Mouse (Mus musculus) Patski (cell line): ENCODE data around the gene Slc2a4. TPM values are rescaled to one million over a fixed set of nuclear protein-coding genes. Genes with fewer than 3 reads are reported as not detected.
A peak's percentile ranks its signal among the peaks of the same experiment; 100 is the strongest.

Source experiments
- ATAC-seq: fragments of 100-300 bp; one replicate; pipeline ENCODE4 v1.8.0; 2021
- CTCF ChIA-PET: fragments of 350-600 bp; sonication (Branson Sonifier 250); formaldehyde crosslinking; loops from one replicate; lab custom pipeline; 2022; ENCODE audit warnings: inconsistent platforms; lab: Charles Lee
- POLR2A ChIA-PET: fragments of 350-600 bp; sonication (Branson Sonifier 250); formaldehyde crosslinking; loops from one replicate; lab custom pipeline; 2022; ENCODE audit warnings: antibody characterized with exemption, inconsistent platforms; lab: Charles Lee
- DNase-seq: peaks from one replicate; pipeline ENCODE4 v3.0.0-alpha.2; 2011; ENCODE audit warnings: low read depth, low spot score
- H3K27me3 ChIP-seq: fragments of 371-371 bp; one replicate; pipeline ENCODE4 v1.5.1; 2021
- CTCF ChIP-seq: fragments of 100-300 bp; IDR thresholded peaks from one replicate; pipeline ENCODE4 v1.5.1; 2021
- in situ Hi-C: fragments of 300-500 bp; cut with MboI; formaldehyde crosslinking; loops from 3 replicates; pipeline ENCODE4 v1.11.1; 2018; ENCODE audit warnings: low pct_unique_long_range_greater_than_20kb, mixed read lengths
- polyA plus RNA-seq: library from polyadenylated mRNA; unstranded; gene quantifications from one replicate; pipeline ENCODE4 v1.2.3, GENCODE M21; 2021

Slc2a4 gene
- polyA plus RNA-seq, 1 experiment from 2014 or later = 0.13 TPM

- ATAC-seq (no peak), DNase-seq (no peak)
- CTCF ChIA-PET = interaction anchor here (2.8 kb wide), 1 partner anchor 19 kb away, joined by 11 read pairs; no protein-coding TSS in a partner anchor
- peaks cover 3% of the 10 kb centered on the region for H3K27me3 ChIP-seq
- in situ Hi-C loops = loop anchor here (10.0 kb wide), 1 partner anchor 285 kb away; the partner anchor contains the start of gene Slc16a11
- POLR2A ChIA-PET = interaction anchor here (0.7 kb wide), 1 partner anchor 264 kb away, joined by 5 read pairs; the partner anchor contains the start of gene Cd68
- no peak for TF ChIP-seq CTCF
Measured at GRCm38 (mm10) chr11:69929712-69930111, 18.3 kb downstream of the Slc2a4 start.

GRCm38 (mm10) chr11:69927501-69927900, 20.5 kb downstream of the Slc2a4 start:
- ATAC-seq = no peak

GRCm38 (mm10) chr11:69922796-69923195, 25.2 kb downstream of the Slc2a4 start:
- H3K27me3 ChIP-seq = no peaks in the 10 kb centered on the region
- no peak for DNase-seq
- ChIA-PET CTCF (interaction anchor here (1.2 to 6.0 kb wide), 5 partner anchors 10 to 44 kb away, joined by 3 to 43 read pairs (median 6); no protein-coding TSS in a partner anchor), POLR2A (no interaction called here)
- TF ChIP-seq CTCF = no peak
- in situ Hi-C loops = no loop called here
- ATAC-seq = no peak

More at GRCm38 (mm10) chr11:69927501-69927900, 20.5 kb downstream of the Slc2a4 start:
- ChIA-PET CTCF (interaction anchor here (2.8 kb wide), 1 partner anchor 21 kb away, joined by 11 read pairs; no protein-coding TSS in a partner anchor), POLR2A (interaction anchor here (0.6 kb wide), 1 partner anchor 598 kb away, joined by 9 read pairs; the partner anchor contains the start of gene Psmb6)
- H3K27me3 ChIP-seq = peaks cover 3% of the 10 kb centered on the region
- in situ Hi-C loops = no loop called here
- no peak for DNase-seq
- no peak for TF ChIP-seq CTCF

- DNase-seq = no peak
Measured at GRCm38 (mm10) chr11:69922012-69922756, 25.8 kb downstream of the Slc2a4 start.

GRCm38 (mm10) chr11:69921114-69922011, 26.6 kb downstream of the Slc2a4 start, which contains the start of gene Eif5a:
Gene Eif5a (minus strand): TSS chr11:69921958.
- CTCF ChIA-PET = interaction anchor here (0.9 to 6.0 kb wide), 3 partner anchors 12 to 40 kb away, joined by 3 to 43 read pairs (median 3); no protein-coding TSS in a partner anchor
- ATAC-seq = peak; percentile 71

More at GRCm38 (mm10) chr11:69922012-69922756, 25.8 kb downstream of the Slc2a4 start:
- ATAC-seq = no peak
- POLR2A ChIA-PET = interaction anchor here (0.7 to 2.6 kb wide), 3 partner anchors 15 to 734 kb away, joined by 3 to 7 read pairs (median 5); no protein-coding TSS in a partner anchor
- no peaks in the 10 kb centered on the region for H3K27me3 ChIP-seq
- in situ Hi-C loops = no loop called here
- CTCF ChIA-PET = interaction anchor here (1.2 to 6.0 kb wide), 4 partner anchors 11 to 43 kb away, joined by 3 to 43 read pairs (median 7); no protein-coding TSS in a partner anchor
- TF ChIP-seq CTCF = no peak

GRCm38 (mm10) chr11:69920266-69921031, 27.5 kb downstream of the Slc2a4 start:
- in situ Hi-C loops = no loop called here
- H3K27me3 ChIP-seq = no peaks in the 10 kb centered on the region
- ATAC-seq (peak; percentile 3), DNase-seq (no peak)
- no peak for TF ChIP-seq CTCF
- ChIA-PET CTCF (interaction anchor here (0.9 to 6.0 kb wide), 4 partner anchors 12 to 43 kb away, joined by 3 to 43 read pairs (median 3); partner anchors contain the start of gene Tmem95), POLR2A (interaction anchor here (0.5 to 2.6 kb wide), 5 partner anchors 16 to 322 kb away, joined by 3 to 7 read pairs (median 6); partner anchors contain the start of genes 2810408A11Rik and Neurl4)

More at GRCm38 (mm10) chr11:69921114-69922011, 26.6 kb downstream of the Slc2a4 start, which contains the start of gene Eif5a:
- POLR2A ChIA-PET = interaction anchor here (0.6 to 2.6 kb wide), 6 partner anchors 15 to 734 kb away, joined by 3 to 7 read pairs (median 4); partner anchors contain the start of genes 2810408A11Rik and Neurl4
- in situ Hi-C loops = no loop called here
- DNase-seq = peak; percentile 99
- no peaks in the 10 kb centered on the region for H3K27me3 ChIP-seq
- no peak for TF ChIP-seq CTCF

GRCm38 (mm10) chr11:69919661-69920265, 28.2 kb downstream of the Slc2a4 start:
- ChIA-PET POLR2A (interaction anchor here (0.5 to 2.6 kb wide), 3 partner anchors 17 to 102 kb away, joined by 6 to 7 read pairs (median 7); partner anchors contain the start of genes 2810408A11Rik and Neurl4), CTCF (interaction anchor here (1.0 to 1.2 kb wide), 2 partner anchors 11 to 42 kb away, joined by 3 read pairs; partner anchors contain the start of gene Tmem95)
- no peaks in the 10 kb centered on the region for H3K27me3 ChIP-seq
- DNase-seq = peak; percentile 64
- no peak for TF ChIP-seq CTCF
- in situ Hi-C loops = no loop called here
- ATAC-seq = peak; percentile 7

GRCm38 (mm10) chr11:69919053-69919452, 28.9 kb downstream of the Slc2a4 start:
- H3K27me3 ChIP-seq = no peaks in the 10 kb centered on the region
- POLR2A ChIA-PET = interaction anchor here (1.7 kb wide), 1 partner anchor 19 kb away, joined by 6 read pairs; the partner anchor contains the start of genes 2810408A11Rik and Neurl4
- no peak for DNase-seq
- ATAC-seq = no peak
- no peak for TF ChIP-seq CTCF
- CTCF ChIA-PET = interaction anchor here (1.2 kb wide), 1 partner anchor 11 kb away, joined by 3 read pairs; no protein-coding TSS in a partner anchor
- in situ Hi-C loops = no loop called here
